Mouse (Mus musculus): ENCODE results near the gene Hyal2. TPM values are rescaled to one million over a fixed set of nuclear protein-coding genes. Genes with fewer than 3 reads are reported as not detected.
"Not testable (repeated sequence)": the region's sequence is repeated elsewhere in the genome, so short reads cannot be mapped to it uniquely, and the experiment has no call there.

Gene Hyal2
- total RNA-seq, 1 experiment from 2014 or later = 2.5 TPM

DNA sequence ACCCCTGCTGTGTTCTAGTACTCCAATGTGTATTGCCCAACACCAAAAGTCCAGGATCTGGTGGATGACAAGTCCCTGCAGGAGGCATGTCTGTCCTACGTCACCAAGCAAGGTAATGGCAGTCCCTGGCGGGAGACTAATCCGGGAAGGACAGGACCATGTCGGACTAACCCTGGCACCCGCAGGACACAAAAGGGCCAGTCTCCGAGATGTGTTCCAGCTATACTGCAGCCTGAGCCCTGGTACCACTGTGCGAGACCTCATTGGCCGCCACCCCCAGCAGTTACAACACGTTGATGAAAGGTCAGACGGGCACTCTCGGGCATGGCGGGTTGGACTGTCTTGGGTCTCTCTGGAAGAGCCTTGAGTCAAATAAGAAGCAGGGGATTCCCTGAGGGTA lies 23.0 kb upstream of the Hyal2 start:
- ATAC-seq (replicated peaks; ENCODE audit: insufficient number of reproducible peaks, low FRiP score, low TSS enrichment, poor library complexity, severe bottlenecking) = no peak

DNA sequence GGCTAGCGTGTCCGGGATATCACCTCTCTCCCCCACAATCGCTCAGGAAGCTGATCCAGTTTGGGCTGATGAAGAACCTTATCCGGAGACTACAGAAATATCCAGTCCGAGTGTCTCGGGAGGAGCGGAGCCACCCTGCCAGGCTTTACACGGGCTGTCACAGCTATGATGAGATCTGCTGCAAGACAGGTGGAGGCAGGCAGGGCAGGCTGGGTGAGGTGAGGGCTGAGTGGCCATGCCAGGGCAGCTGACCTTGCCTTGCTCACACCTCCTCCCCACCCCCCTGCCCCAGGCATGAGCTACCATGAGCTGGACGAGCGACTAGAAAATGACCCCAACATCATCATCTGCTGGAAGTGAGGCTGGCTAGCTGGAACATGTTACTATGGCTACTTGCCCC lies 22.5 kb upstream of the Hyal2 start:
- no peak for ATAC-seq (replicated peaks; ENCODE audit: insufficient number of reproducible peaks, low FRiP score, low TSS enrichment, poor library complexity, severe bottlenecking)

DNA sequence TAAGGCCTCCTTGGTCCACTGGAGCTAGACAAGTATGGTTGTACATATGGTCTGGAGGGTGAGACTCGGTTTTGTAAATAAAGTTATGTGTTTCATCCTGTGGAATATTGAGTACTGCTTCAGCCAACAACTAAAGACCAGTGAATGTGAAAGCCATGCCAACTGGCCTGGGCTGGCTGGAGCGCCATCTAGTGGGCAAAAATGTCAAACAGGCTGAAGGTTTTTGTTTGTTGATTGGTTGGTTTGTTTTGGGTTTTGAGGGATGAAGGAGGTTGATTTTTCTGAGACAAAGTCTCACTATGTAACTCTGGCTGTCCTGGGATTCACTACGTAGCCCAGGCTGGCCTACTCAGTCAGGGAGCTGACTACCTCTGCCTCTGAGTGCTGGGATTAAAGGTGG lies 22.1 kb upstream of the Hyal2 start:
- no peak for ATAC-seq (replicated peaks; ENCODE audit: insufficient number of reproducible peaks, low FRiP score, low TSS enrichment, poor library complexity, severe bottlenecking)

DNA sequence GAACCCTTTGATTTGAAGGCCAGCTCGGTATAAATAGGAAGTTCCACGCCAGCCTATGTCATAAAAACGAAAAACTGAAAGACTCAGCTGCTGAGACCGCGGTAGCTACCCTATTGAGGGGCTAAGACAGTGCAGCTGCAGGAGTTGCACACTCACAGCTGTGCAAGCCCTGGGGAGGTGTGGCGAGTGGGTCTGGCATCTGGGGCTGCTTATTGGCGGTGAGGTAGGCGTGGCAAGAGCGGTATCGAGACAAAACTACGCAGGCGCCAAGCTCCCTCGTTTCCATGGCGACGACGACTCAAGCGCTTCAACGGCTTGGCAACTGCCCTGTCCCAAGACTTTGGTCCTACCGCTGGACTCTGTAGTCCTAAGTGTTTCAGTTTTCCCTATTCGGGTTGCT lies 20.7 kb upstream of the Hyal2 start, which contains the start of gene Zmynd10:
TSS of gene Zmynd10 (plus strand) at position 273 of the 400 bp plus-strand sequence.
- ATAC-seq (replicated peaks; ENCODE audit: insufficient number of reproducible peaks, low FRiP score, low TSS enrichment, poor library complexity, severe bottlenecking) = peak; percentile 45

DNA sequence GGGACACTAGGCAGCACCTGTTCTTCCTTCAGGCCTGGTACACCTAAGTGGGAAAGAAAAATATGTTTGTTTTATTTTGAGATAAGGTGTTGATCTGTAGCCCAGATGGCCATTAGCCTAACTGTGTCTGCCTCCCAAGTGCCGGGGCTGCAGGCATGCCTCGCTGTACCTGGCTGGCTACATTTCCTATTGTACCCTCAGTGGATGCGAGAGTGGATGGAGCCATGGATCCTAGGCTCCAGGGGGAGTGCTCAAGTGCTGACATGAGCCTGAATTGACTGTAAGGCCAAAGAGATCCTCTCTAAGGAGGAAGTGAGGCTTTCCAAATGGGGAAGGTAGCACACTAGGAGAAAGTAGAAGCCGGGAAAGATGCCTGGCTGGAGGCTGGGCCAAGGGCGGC lies 19.8 kb upstream of the Hyal2 start:
- no peak for ATAC-seq (replicated peaks; ENCODE audit: insufficient number of reproducible peaks, low FRiP score, low TSS enrichment, poor library complexity, severe bottlenecking)

DNA sequence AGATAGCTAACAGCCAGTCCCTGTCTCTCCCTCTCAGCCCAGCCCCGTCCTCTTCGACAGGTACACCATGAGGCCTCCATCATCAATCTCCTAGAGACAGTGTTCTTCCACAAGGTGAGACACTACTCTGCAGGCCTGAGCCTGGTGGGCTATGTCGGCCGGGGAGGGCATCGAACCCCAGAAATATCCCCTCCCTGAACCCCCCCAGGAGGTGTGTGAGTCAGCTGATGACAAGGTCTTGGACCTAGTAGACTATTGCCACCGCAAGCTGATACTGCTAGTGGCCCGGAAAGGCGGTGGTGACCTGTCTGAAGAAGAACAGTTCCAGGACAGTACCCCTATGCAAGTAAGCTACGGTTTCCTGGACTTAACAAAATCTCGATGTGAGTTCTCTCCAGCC lies 18.9 kb upstream of the Hyal2 start:
- no peak for ATAC-seq (replicated peaks; ENCODE audit: insufficient number of reproducible peaks, low FRiP score, low TSS enrichment, poor library complexity, severe bottlenecking)

DNA sequence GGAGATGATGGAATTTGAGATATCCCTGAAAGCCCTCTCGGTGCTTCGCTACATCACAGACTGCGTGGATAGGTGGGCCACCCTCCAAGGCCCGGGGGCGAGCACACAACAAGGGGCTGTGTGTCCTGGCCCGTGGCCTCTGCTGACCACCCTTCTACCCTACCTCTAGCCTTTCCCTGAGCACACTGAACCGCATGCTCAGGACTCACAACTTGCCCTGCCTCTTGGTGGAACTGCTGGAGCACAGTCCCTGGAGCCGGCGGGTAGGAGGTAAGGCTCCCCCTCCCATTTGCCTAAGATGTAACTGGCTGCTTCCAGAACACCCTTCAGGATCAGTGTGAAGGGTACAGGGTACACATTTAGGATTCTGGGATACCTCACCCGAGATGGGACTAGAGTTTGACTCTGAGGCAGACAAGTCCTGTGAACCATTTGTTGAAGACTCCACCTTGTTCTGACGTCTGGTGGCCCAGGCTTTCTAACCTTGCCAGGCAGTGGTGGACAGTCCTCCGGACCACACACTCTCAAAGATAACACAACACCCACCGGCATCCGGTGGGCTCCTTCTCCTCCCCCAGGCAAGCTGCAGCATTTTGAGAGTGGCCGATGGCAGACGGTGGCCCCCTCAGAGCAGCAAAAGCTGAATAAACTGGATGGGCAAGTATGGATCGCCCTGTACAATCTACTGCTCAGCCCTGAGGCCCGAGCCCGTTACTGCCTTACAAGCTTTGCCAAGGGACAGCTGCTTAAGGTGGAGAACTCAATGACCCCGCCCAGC lies 18.3 kb upstream of the Hyal2 start:
- no peak for ATAC-seq (replicated peaks; ENCODE audit: insufficient number of reproducible peaks, low FRiP score, low TSS enrichment, poor library complexity, severe bottlenecking)

DNA sequence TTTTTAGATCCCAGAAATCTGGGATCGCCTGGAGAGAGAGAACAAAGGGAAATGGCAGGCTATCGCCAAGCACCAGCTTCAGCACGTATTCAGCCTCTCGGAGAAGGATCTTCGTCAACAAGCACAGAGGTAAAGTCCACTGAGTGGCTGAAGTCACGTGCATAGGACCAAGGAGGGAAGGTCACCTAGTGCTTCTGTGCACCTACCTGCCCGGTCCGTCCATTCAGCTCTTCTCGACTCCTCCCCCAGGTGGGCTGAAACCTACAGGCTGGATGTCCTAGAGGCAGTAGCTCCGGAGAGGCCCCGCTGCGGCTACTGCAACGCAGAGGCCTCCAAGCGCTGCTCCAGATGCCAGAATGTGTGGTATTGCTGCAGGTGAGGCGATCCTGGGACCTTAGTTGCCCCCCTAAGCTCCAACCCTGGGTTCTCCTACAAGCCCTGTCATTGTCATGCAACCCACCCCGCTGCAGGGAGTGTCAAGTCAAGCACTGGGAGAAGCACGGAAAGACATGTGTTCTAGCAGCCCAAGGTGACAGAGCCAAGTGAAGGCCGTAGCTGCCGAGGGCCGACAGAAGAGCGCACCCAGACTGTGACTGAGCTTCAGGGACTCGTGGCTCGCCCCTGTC lies 17.1 kb upstream of the Hyal2 start:
- ATAC-seq (replicated peaks; ENCODE audit: insufficient number of reproducible peaks, low FRiP score, low TSS enrichment, poor library complexity, severe bottlenecking) = no peak

DNA sequence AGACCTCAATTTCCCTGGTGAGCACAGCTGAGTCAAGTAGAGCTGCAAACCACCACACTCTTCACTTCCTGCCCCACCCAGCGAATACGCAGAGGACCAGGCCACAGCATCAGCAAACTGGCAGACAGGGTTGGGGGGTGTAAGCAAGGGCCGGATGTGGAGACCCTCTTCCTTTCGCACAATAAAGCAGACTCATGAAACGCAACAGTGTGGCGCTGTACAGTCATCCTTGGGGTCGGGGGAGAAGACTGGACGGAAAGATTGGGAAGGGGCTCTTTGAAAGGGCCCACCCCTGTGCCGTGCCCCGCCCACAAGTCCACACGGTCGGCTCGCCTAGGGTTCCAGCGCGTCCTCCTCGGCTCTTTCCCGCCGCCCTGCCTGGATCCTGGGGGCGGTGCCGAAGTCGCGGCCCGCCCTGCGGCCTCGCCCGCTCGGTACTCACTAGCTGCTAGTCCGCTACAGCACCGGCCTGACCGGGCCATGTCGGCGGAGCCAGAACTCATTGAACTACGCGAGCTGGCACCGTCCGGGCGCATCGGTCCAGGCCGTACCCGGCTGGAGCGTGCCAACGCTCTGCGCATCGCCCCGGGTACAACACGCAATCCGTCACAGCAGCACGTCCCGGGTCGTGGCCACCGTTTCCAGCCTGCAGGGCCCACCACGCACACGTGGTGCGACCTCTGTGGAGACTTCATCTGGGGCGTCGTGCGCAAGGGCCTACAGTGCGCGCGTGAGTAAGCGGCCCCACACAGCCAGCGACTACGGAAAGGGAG lies 16.4 kb upstream of the Hyal2 start, which contains the start of gene Rassf1:
TSS of gene Rassf1 (plus strand) at position 439 of the 773 bp plus-strand sequence.
- peak; percentile 11; the same call in 1 of the 2 replicates for ATAC-seq (replicated peaks; ENCODE audit: insufficient number of reproducible peaks, low FRiP score, low TSS enrichment, poor library complexity, severe bottlenecking)

DNA sequence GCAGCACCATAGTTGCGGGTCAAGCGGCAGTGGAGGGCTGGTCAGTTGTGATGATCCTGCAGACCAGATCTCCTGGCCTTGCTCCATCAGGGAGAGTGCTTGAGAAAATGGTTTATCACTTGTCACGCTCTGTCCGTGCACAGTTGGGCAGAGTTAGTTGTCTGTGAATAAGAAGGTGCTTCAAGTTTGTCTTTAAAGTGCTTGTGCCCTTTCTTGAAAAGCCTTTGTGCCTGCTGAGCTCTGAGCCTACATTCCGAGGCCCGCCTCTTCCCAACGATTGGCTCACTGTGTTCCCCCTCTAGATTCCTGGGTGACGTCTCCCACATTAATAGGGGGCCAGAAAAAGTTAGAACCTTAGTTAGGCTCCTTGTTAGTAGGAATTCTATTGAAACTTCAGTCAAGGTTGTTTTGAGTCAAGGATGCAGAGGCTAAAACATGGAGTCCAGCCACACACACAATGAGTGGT lies 15.8 kb upstream of the Hyal2 start:
- no peak for ATAC-seq (replicated peaks; ENCODE audit: insufficient number of reproducible peaks, low FRiP score, low TSS enrichment, poor library complexity, severe bottlenecking)

DNA sequence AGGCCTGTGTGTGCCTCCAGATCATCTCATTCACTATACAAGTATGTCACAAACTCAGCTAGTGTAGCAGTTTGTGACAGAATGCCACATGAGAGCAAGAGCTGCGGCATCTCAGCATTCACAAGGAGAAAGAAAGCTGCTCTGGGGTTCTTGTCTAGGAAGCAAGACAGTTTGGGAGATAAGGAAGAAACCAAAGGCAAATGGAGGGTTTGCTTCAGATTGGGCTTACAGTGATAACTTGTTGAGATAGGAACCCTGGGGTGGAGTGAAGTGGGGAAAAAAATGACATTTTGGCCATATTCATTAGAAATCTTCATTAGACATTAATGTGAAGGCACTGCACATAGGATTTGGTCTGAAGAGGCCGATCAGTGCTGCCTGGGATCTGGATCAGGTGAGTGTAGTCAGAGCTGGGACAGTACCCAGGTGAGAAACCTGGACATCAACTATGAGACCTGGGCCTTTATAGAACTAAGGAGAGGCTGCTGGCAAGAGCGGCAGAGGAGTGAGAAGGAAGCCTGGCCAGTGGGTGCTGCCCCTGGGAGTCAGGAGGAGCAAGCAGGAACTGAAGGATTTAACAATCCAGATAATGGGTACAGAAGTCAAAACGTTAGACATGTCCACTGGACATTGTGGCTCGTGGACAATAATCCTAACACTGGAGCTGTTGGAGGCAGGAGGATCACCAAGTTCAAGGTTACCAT lies 14.9 kb upstream of the Hyal2 start:
- ATAC-seq (replicated peaks; ENCODE audit: insufficient number of reproducible peaks, low FRiP score, low TSS enrichment, poor library complexity, severe bottlenecking) = no peak

DNA sequence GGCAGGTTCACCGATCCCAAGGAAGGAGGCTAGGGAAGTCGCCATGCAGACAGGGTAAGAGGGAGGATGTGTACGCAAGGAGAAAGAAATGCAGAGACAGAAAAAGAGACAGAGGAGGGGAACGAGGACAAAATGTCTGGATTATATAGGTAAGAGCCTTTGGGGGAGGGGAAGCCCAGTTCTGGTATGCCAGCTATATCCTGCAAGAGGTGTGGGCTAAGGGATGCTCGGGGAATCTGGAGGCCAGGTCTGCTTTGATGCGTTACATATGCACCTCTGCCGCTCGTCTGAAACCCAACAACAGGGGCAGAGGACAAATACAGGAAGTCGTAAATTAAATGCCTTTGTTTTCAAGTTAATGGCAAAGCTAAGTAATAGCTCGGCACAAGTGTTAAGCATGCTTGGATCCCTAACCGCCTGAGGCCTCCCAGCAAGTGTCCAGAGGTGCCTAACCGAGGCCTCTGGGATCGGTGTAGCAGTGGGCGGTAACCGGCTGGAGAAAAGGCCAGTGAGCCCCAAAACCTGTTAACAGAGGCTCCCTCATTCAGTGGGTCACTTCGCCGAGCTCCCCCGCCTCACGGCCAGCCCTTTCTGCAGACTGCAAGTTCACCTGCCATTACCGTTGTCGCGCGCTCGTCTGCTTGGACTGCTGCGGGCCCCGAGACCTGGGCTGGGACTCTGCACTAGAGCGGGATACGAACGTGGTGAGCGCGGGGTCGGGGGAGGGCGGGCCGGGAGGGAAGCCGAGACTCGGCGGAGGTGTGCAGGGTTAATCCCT lies 14.0 kb upstream of the Hyal2 start:
- no peak for ATAC-seq (replicated peaks; ENCODE audit: insufficient number of reproducible peaks, low FRiP score, low TSS enrichment, poor library complexity, severe bottlenecking)

DNA sequence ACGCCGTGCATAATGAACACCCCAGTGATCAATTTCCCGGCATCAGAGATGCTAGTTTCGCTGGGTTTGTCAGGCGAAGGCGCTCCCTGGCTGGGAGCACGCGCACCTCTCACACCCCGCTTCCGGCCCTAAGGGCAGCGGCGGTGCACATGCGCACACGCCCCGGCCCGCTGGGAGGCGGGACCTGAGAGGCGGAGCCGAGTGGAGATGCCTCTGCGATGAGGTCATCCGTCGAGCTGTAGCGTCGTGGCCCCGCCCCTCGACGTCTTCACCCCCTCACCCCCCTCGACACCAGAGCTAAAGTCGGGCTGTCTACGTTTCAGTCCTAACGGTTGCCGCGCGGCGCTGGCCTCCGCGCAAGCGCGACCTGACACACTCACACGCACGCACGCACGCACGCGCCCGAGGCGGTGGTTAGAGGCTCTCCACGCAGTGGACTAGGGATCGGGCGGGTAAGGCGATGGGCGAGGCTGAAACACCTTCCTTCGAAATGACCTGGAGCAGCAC lies 13.4 kb upstream of the Hyal2 start:
- ATAC-seq (replicated peaks; ENCODE audit: insufficient number of reproducible peaks, low FRiP score, low TSS enrichment, poor library complexity, severe bottlenecking) = peak; percentile 76

DNA sequence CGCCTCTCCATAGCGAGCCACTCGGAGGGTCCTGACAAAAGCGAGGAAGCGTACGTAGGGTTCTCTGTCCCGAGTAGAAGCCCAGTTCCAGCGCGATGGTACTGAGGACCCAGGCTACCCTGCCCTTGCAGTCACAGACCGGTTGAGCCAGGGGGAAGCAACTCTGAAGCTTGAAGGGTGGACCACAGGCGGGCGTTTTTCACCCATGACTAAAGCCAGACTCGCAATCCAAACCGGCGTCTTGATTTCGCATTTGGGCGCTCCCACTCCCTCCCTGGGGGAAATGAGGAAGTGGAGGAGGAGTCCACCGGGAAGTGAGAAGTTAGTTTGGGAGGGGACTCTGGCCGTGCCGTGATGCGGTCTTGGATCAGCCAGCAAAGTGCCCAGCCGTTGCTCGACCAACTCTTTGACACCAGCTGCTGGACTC lies 12.7 kb upstream of the Hyal2 start:
- ATAC-seq (replicated peaks; ENCODE audit: insufficient number of reproducible peaks, low FRiP score, low TSS enrichment, poor library complexity, severe bottlenecking) = peak; percentile 29

DNA sequence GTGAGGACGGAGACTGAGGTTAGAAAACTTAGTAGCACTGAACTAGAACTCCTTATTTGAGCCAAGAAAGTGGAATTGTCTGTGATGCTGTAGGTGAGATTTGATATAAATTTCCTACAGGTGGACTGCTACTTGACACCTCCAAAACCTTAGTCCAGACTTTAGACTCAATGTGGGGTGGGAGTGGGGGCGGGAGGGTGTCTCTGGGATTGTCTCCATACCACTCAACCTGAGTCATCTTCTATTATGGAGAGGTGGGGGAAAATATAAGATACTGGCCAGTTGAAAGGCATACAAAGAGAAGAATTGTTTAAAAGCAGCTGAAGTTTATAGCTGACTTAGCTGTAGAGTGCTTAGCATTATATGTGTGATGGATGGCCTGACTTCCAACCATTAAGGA lies 12.0 kb upstream of the Hyal2 start:
- no peak for ATAC-seq (replicated peaks; ENCODE audit: insufficient number of reproducible peaks, low FRiP score, low TSS enrichment, poor library complexity, severe bottlenecking)

DNA sequence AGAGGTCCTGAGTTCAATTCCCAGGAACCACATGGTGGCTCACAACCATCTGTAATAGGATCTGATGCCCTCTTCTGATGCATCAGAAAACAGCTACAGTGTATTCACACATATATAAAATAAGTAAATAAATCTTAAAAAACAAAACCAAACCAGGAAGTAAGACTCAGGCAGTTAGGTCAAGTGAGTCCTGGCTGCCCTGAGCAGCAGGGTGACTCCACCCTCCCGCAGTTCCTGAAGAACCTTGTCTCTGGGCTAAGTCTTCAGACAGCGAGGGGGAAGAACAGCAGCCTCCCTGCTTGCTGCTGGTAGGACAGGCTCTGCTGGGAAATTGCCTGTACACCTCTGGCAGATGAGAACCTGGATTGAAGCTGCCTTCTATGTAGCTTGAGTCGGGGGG lies 11.4 kb upstream of the Hyal2 start:
- no peak for ATAC-seq (replicated peaks; ENCODE audit: insufficient number of reproducible peaks, low FRiP score, low TSS enrichment, poor library complexity, severe bottlenecking)

DNA sequence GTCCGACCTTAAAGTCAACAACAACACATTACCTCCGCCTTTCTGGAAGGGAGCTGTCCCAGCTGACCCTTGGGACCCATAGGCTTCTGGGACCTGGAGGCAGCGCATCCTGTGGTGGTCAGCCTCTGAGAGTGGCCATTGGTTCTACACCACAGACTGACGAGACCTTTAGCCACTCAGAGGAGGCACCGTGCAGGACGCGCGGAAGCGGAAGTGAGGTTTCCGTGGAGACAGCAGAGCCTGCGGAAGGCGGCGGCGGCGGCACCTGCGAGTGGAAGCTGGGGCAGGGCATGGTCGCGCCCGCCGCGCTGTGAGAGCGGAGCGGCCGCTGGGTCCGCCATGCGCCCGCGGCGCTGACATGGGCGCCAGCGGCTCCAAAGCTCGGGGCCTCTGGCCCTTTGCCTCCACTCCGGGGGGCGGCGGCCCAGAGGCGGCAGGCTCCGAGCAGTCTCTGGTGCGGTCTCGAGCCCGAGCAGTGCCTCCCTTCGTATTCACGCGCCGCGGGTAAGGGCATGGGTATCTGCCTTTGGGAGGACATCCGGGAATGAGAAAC lies 4.6 kb upstream of the Hyal2 start, which contains the start of gene Tusc2:
TSS of gene Tusc2 (plus strand) at position 227 of the 553 bp plus-strand sequence.
- ATAC-seq (replicated peaks; ENCODE audit: insufficient number of reproducible peaks, low FRiP score, low TSS enrichment, poor library complexity, severe bottlenecking) = peak; percentile 96

DNA sequence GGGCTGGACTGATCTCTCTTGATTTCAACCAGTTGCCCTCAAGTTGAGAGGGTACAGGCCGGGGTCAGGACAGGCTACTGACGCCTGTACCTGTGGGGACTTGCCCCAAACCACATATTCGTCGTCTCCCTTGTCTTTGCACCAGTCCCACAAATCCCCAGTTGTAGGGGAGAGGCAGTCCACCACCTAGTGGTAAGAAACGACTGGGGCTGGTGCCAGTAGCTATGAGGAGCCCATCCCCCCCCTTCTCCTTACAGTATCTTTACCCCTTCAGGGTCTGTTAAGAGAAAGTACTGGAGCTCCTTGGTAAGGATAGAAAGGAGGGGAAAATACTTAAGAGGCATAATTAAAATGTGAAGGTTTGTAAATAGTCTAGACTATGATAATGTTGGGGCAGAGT lies 2.2 kb upstream of the Hyal2 start:
- ATAC-seq (replicated peaks; ENCODE audit: insufficient number of reproducible peaks, low FRiP score, low TSS enrichment, poor library complexity, severe bottlenecking) = not testable (repeated sequence)
